Mouse (Mus musculus): ENCODE data around the gene Olfr1459. TPM values are rescaled to one million over a fixed set of nuclear protein-coding genes. Genes with fewer than 3 reads are reported as not detected.

The Olfr1459 gene
- total RNA-seq (2021): not detected
- long read RNA-seq, experiment 1: 0 reads
- long read RNA-seq, experiment 2: 0 reads

DNA sequence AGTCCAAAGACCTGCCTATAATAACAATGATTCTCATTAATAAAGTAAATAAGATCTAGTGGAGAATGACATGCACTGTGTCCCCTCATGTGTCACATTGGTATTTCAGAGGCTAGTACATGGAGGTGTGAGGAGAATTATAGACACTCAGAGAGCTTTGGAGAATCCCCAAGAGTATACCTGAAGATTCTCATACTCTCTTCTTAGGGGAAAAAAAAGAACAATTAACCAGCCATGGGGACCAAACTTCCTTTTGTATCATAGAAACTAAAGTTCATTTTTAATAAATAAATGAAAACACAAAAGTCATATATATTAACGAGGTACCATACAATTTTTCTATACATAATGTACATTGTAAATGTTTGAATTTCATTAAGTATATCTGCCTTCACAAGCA lies at the start of gene Olfr1459:
TSS of gene Olfr1459 (minus strand) at position 101 of the 400 bp plus-strand sequence.
- no peak for DNase-seq
- TF ChIP-seq CTCF (IDR thresholded peaks at IDR 0.05): no peak
- intact Hi-C loops (cut with DNase I): no loop called here
- no peak within 1 kb of the TSS for H3K27ac ChIP-seq
- no peak within 1 kb of the TSS for H3K4me3 ChIP-seq

- Histone ChIP-seq H3K27ac (no peak within 1 kb of the TSS), H3K4me3 (no peak within 1 kb of the TSS)
- no peak for TF ChIP-seq CTCF (IDR thresholded peaks at IDR 0.05)
- intact Hi-C loops (cut with DNase I): no loop called here
- DNase-seq: no peak
Observed at GRCm38 (mm10) chr19:13185434-13185833, 36.1 kb upstream of the Olfr1459 start, which contains the start of gene Olfr1462. Olfr1462 (plus strand) TSS chr19:13185734.

DNA sequence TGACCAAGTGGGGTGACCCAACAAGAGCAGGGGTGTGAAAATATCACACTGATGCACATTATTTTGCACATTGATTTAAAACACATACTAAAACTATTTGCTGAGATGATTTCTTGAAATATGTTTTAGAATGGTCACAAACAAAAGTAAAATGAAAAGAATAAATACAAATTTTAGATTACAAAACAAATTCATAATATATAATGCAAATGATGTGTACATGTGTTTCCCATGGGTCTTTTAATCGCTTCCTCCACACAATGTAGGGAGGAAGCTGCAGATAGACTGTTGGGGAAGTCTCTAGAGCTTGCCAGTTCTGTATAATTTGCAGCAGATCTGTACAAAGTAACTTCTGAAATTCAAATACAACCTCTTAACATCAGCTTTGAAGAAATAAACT lies 13.4 kb upstream of the Olfr1459 start, which contains the start of gene Olfr1461:
TSS of gene Olfr1461 (plus strand) at position 301 of the 400 bp plus-strand sequence.
- no peak for DNase-seq
- Histone ChIP-seq H3K27ac (no peak within 1 kb of the TSS), H3K4me3 (no peak within 1 kb of the TSS)
- intact Hi-C loops (cut with DNase I): no loop called here
- TF ChIP-seq CTCF (IDR thresholded peaks at IDR 0.05): no peak

DNA sequence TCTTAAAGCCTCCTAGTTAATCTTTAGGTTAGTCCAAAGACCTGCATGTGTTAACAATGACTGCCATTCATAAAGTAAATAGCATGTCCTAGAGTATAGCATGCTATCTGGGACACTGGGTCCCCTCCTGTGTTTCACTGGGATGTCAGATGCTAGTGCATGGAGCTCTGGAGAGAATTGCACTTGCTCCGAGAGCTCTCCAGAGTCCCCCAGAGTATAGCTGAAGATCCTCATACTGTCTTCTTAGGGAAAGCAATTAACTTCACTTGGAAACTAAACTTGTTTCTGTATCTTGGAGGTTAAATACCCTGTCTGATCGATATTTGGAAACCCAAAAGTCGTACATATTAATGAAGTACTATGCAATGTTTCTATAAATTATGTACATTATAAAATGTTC lies 42.7 kb downstream of the Olfr1459 start, which contains the start of gene Olfr1458:
TSS of gene Olfr1458 (minus strand) at position 101 of the 400 bp plus-strand sequence.
- DNase-seq: no peak
- intact Hi-C loops (cut with DNase I): no loop called here
- H3K4me3 ChIP-seq: no peak within 1 kb of the TSS
- H3K27ac ChIP-seq: no peak within 1 kb of the TSS
- no peak for TF ChIP-seq CTCF (IDR thresholded peaks at IDR 0.05)

- intact Hi-C loops (cut with DNase I): no loop called here
Observed at GRCm38 (mm10) chr19:13097791-13098190, 51.6 kb downstream of the Olfr1459 start, which contains the start of gene Olfr1457. Olfr1457 (minus strand) TSS chr19:13097891.

GRCm38 (mm10) chr19:13093908-13094307 lies 55.4 kb downstream of the Olfr1459 start:
- H3K27ac ChIP-seq: no peak overlapping the region
- intact Hi-C loops (cut with DNase I): no loop called here
- no peak for DNase-seq
- H3K4me3 ChIP-seq: no peak overlapping the region
- no peak for TF ChIP-seq CTCF (IDR thresholded peaks at IDR 0.05)

More at GRCm38 (mm10) chr19:13097791-13098190, 51.6 kb downstream of the Olfr1459 start, which contains the start of gene Olfr1457:
- no peak for DNase-seq
- Histone ChIP-seq H3K4me3 (no peak within 1 kb of the TSS), H3K27ac (no peak within 1 kb of the TSS)
- no peak for TF ChIP-seq CTCF (IDR thresholded peaks at IDR 0.05)

Other genes starting within 250 kb of the Olfr1459 start
- not detected for gene Olfr1447, start 245.8 kb downstream of the Olfr1459 start, total RNA-seq (2021)
- gene Olfr1448, start 225.1 kb downstream of the Olfr1459 start, total RNA-seq (2021): not detected
- not detected for gene Olfr1449, start 218.7 kb downstream of the Olfr1459 start, total RNA-seq (2021)
- gene Olfr1450, start 199.3 kb downstream of the Olfr1459 start, total RNA-seq (2021): not detected
- not detected for gene Olfr1451, start 154.5 kb downstream of the Olfr1459 start, total RNA-seq (2021)
- not detected for gene Olfr1453, start 121.2 kb downstream of the Olfr1459 start, total RNA-seq (2021)
- gene Olfr1454, start 88.9 kb downstream of the Olfr1459 start, total RNA-seq (2021): not detected
- not detected for gene Olfr1457, start 51.7 kb downstream of the Olfr1459 start, total RNA-seq (2021)
- gene Olfr1458, start 42.8 kb downstream of the Olfr1459 start, total RNA-seq (2021): not detected
- gene Olfr1461, start 13.5 kb upstream of the Olfr1459 start, total RNA-seq (2021): not detected
- not detected for gene Olfr1462, start 36.2 kb upstream of the Olfr1459 start, total RNA-seq (2021)
- not detected for gene Olfr1463, start 81.8 kb upstream of the Olfr1459 start, total RNA-seq (2021)
- not detected for gene Olfr1465, start 166.0 kb upstream of the Olfr1459 start, total RNA-seq (2021)
- gene Olfr1466, start 189.3 kb upstream of the Olfr1459 start, total RNA-seq (2021): not detected
- gene Olfr1467, start 212.7 kb upstream of the Olfr1459 start, total RNA-seq (2021): not detected